In genomic region chr13:21441207-21441572, GRCm38 (mm10) we compare ENCODE assay signal across 9 mouse cellular contexts. TPM values are rescaled to one million over a fixed set of nuclear protein-coding genes. Genes with fewer than 3 reads are reported as not detected.
DNase-seq lines count a peak whose midpoint lies in the region; ATAC-seq and TF ChIP-seq lines count a peak whose summit lies in the region.
"Had no signal": no experiment of that assay in that cellular context is flagged by ENCODE, and none has a peak within 500 bp of the region (broad histone marks: within the 10 kb centered on the region; RNA-seq: fewer than 3 reads in every experiment).

No protein-coding gene starts in this region.

- peaks cover 37% of the 10 kb centered on the region for H3K36me3 ChIP-seq in heart, embryonic 13.5 days
- H3K36me3 ChIP-seq in G1E (replicated peaks) (peaks cover 36% of the 10 kb centered on the region), macrophage (ENCODE audit: inconsistent target) (peaks cover 23% of the 10 kb centered on the region; the same call in 1 of the 2 replicates)
- H3K36me3 ChIP-seq in forebrain, embryonic 16.5 days (ENCODE audit: control insufficient read depth, insufficient read depth) = peaks cover 16% of the 10 kb centered on the region

- TF ChIP-seq CTCF in G1E (IDR thresholded peaks at IDR 0.05; ENCODE audit: low read depth, low read length) = no peak

- H3K79me2 ChIP-seq in macrophage (ENCODE audit: inconsistent target) = no peaks in the 10 kb centered on the region

- no peak for DNase-seq in heart, postnatal 4 days
- DNase-seq in G1E (ENCODE audit: low spot score) = no peak
- DNase-seq in layer of hippocampus, postnatal 25 days (ENCODE audit: extremely low spot score in 1 of 2, low spot score in 1 of 2) = no peak
- no peak for DNase-seq in natural killer cell, adult 2 months (ENCODE audit: low spot score in 2 of 2)
- DNase-seq in adrenal gland, adult 18-20 months (ENCODE audit: low spot score in 2 of 2) = no peak

- ATAC-seq in heart, embryonic 13.5 days (ENCODE audit: extremely low read depth, insufficient number of reproducible peaks, low FRiP score, low TSS enrichment) = no peak
- no peak for ATAC-seq in G1E (ENCODE audit: extremely low read depth, insufficient number of reproducible peaks, low FRiP score, poor library complexity, severe bottlenecking)
- ATAC-seq in forebrain, embryonic 16.5 days = peak; percentile 31

- no peaks in the 10 kb centered on the region for H3K27me3 ChIP-seq in heart, embryonic 13.5 days (replicated peaks)
- no peaks in the 10 kb centered on the region for H3K27me3 ChIP-seq in G1E (ENCODE audit: insufficient read depth, low read length)
- no peaks in the 10 kb centered on the region for H3K27me3 ChIP-seq in forebrain, embryonic 16.5 days (replicated peaks; ENCODE audit: control insufficient read depth, insufficient read depth, low read length)

- H3K9ac ChIP-seq in heart, embryonic 13.5 days = peak overlapping the region; percentile 85
- H3K9ac ChIP-seq in forebrain, embryonic 16.5 days (replicated peaks; ENCODE audit: low read depth, low read length) = peak overlapping the region; percentile 77

- peak overlapping the region; percentile 92 for H3K4me2 ChIP-seq in heart, embryonic 13.5 days
- H3K4me2 ChIP-seq in forebrain, embryonic 16.5 days (ENCODE audit: low read length) = peak overlapping the region; percentile 96

- peaks cover 8% of the 10 kb centered on the region for H3K4me1 ChIP-seq in heart, embryonic 13.5 days
- peaks cover 11% of the 10 kb centered on the region for H3K4me1 ChIP-seq in G1E (ENCODE audit: insufficient read depth, low read depth, low read length)
- H3K4me1 ChIP-seq in forebrain, embryonic 16.5 days (replicated peaks; ENCODE audit: control insufficient read depth, insufficient read depth, low read length) = peaks cover 9% of the 10 kb centered on the region

- H3K27ac ChIP-seq in heart, embryonic 13.5 days (replicated peaks) = peak overlapping the region; percentile 90
- no peak overlapping the region for H3K27ac ChIP-seq in forebrain, embryonic 16.5 days (ENCODE audit: low read length)
- no peak overlapping the region for H3K27ac ChIP-seq in macrophage

- no peaks in the 10 kb centered on the region for H3K9me3 ChIP-seq in heart, embryonic 13.5 days
- no peaks in the 10 kb centered on the region for H3K9me3 ChIP-seq in G1E (replicated peaks)
- H3K9me3 ChIP-seq in forebrain, embryonic 16.5 days (ENCODE audit: control insufficient read depth, low read length) = no peaks in the 10 kb centered on the region

- 19% methylated on average over 10 of the region's 10 CpGs for WGBS in heart, embryonic 13.5 days
- WGBS in forebrain, embryonic 16.5 days = 14% methylated on average over 10 of the region's 10 CpGs
- 44% methylated on average over 8 of the region's 10 CpGs for WGBS in macrophage (ENCODE audit: missing documents)

- peak overlapping the region; percentile 61 for H3K4me3 ChIP-seq in heart, embryonic 13.5 days
- peak overlapping the region; percentile 70 for H3K4me3 ChIP-seq in G1E (ENCODE audit: low read depth, low read length)
- peak overlapping the region; percentile 68 for H3K4me3 ChIP-seq in forebrain, embryonic 16.5 days (replicated peaks; ENCODE audit: low read length)
- peak overlapping the region; percentile 35; the same call in 1 of the 2 replicates for H3K4me3 ChIP-seq in macrophage (ENCODE audit: inconsistent target)

RNA-seq across cellular contexts. Expression of gene Pgbd1, which starts 0.3 kb away (rescaled TPM):
- polyA plus RNA-seq in heart, embryonic 13.5 days (2015; fragmentation: Nextera tagmentation; extraction: Ambion mirVana) = 3.1 and 3.2 TPM in 2 replicates
- under 1 TPM; 0.61 to 0.71 TPM for total RNA-seq in heart, postnatal 4 days (2021)
- total RNA-seq in G1E (2014; fragmentation: Nextera tagmentation) (5.9 and 6.8 TPM in 2 replicates), G1E (2017) (3.9 and 4.9 TPM in 2 replicates)
- polyA plus RNA-seq in G1E (2012) (0.21 and 0.22 TPM in 2 replicates), macrophage (2018) (not detected in 3 replicates)
- 2.0 and 3.4 TPM in 2 replicates for polyA plus RNA-seq in forebrain, embryonic 16.5 days (2015; fragmentation: Nextera tagmentation; extraction: Ambion mirVana)
- total RNA-seq in macrophage (2018; cell fraction: chromatin; rRNA removed) = under 1 TPM in 12 of 26 experiments, not detected in 14; 0.23 to 0.61 (median 0.36) TPM
- under 1 TPM in 16 of 26 experiments, not detected in 10; 0.03 to 0.10 (median 0.06) TPM for total RNA-seq in macrophage (2018; cell fraction: cytosol; rRNA removed)
- total RNA-seq in macrophage (2018; cell fraction: nucleus; rRNA removed) = under 1 TPM in 7 of 26 experiments, not detected in 19; 0.17 to 0.54 (median 0.26) TPM
- total RNA-seq in layer of hippocampus, postnatal 25 days (2021) = 1 to 10 TPM; 1.2 to 1.8 TPM
- total RNA-seq in adrenal gland, adult 18-20 months (2021) = under 1 TPM; 0.36 to 0.45 TPM

RNA-seq across cellular contexts. Expression of gene Zscan26, which starts 12.3 kb away (rescaled TPM):
- polyA plus RNA-seq in heart, embryonic 13.5 days (2015; fragmentation: Nextera tagmentation; extraction: Ambion mirVana) = 28.0 and 29.7 TPM in 2 replicates
- total RNA-seq in heart, postnatal 4 days (2021) = 10 to 100 TPM; 17.7 to 19.1 TPM
- total RNA-seq in G1E (2014; fragmentation: Nextera tagmentation) (43.0 and 43.6 TPM in 2 replicates), G1E (2017) (34.7 TPM in 2 replicates)
- polyA plus RNA-seq in G1E (2012) (3.2 and 3.4 TPM in 2 replicates), macrophage (2018) (11.1 to 21.4 TPM (median 17.0 TPM) in 3 replicates)
- 16.2 and 22.1 TPM in 2 replicates for polyA plus RNA-seq in forebrain, embryonic 16.5 days (2015; fragmentation: Nextera tagmentation; extraction: Ambion mirVana)
- total RNA-seq in macrophage (2018; cell fraction: chromatin; rRNA removed) = 100 to 1,000 TPM in 5 of 26 experiments, 10 to 100 TPM in 21; 37.5 to 154 (median 70.6) TPM
- total RNA-seq in macrophage (2018; cell fraction: cytosol; rRNA removed) = 10 to 100 TPM in 21 of 26 experiments, 1 to 10 TPM in 5; 4.8 to 26.9 (median 14.4) TPM
- total RNA-seq in macrophage (2018; cell fraction: nucleus; rRNA removed) = 100 to 1,000 TPM in 2 of 26 experiments, 10 to 100 TPM in 24; 21.2 to 132 (median 43.2) TPM
- 10 to 100 TPM; 45.3 to 47.3 TPM for total RNA-seq in layer of hippocampus, postnatal 25 days (2021)
- total RNA-seq in adrenal gland, adult 18-20 months (2021) = 10 to 100 TPM; 36.3 to 41.8 TPM

RNA-seq across cellular contexts. Expression of gene Nkapl, which starts 27.1 kb away (rescaled TPM):
- 2.0 and 2.1 TPM in 2 replicates for polyA plus RNA-seq in heart, embryonic 13.5 days (2015; fragmentation: Nextera tagmentation; extraction: Ambion mirVana)
- total RNA-seq in heart, postnatal 4 days (2021) = under 1 TPM; 0.47 to 0.91 TPM
- total RNA-seq in G1E (2014; fragmentation: Nextera tagmentation) = 2.2 TPM in 1 of 2 replicates, not detected in the other
- 0.66 and 1.1 TPM in 2 replicates for total RNA-seq in G1E (2017)
- polyA plus RNA-seq in G1E (2012) = 0.53 and 0.54 TPM in 2 replicates
- 2.8 and 4.3 TPM in 2 replicates for polyA plus RNA-seq in forebrain, embryonic 16.5 days (2015; fragmentation: Nextera tagmentation; extraction: Ambion mirVana)
- total RNA-seq in macrophage (2018; cell fraction: chromatin; rRNA removed) = under 1 TPM in 3 of 26 experiments, not detected in 23; 0.59 to 0.92 (median 0.63) TPM
- under 1 TPM in 14 of 26 experiments, not detected in 12; 0.08 to 0.28 (median 0.17) TPM for total RNA-seq in macrophage (2018; cell fraction: cytosol; rRNA removed)
- under 1 TPM in 4 of 26 experiments, not detected in 22; 0.42 to 0.60 (median 0.50) TPM for total RNA-seq in macrophage (2018; cell fraction: nucleus; rRNA removed)
- polyA plus RNA-seq in macrophage (2018) = 0.29 to 0.41 TPM in 2 of 3 replicates, not detected in the other
- 1 to 10 TPM in 1 of 2 experiments, under 1 TPM in 1; 0.91 to 1.6 TPM for total RNA-seq in layer of hippocampus, postnatal 25 days (2021)
- 1 to 10 TPM in 1 of 2 experiments, under 1 TPM in 1; 0.76 to 1.5 TPM for total RNA-seq in adrenal gland, adult 18-20 months (2021)

RNA-seq across cellular contexts. Expression of gene Zkscan4, which starts 37.5 kb away (rescaled TPM):
- polyA plus RNA-seq in heart, embryonic 13.5 days (2015; fragmentation: Nextera tagmentation; extraction: Ambion mirVana) = 1.4 and 2.0 TPM in 2 replicates
- total RNA-seq in heart, postnatal 4 days (2021) = 1 to 10 TPM; 1.1 to 1.4 TPM
- total RNA-seq in G1E (2014; fragmentation: Nextera tagmentation) = not detected in 2 replicates
- 0.05 and 0.12 TPM in 2 replicates for total RNA-seq in G1E (2017)
- polyA plus RNA-seq in G1E (2012) = not detected in 2 replicates
- polyA plus RNA-seq in forebrain, embryonic 16.5 days (2015; fragmentation: Nextera tagmentation; extraction: Ambion mirVana) = 10.1 and 10.7 TPM in 2 replicates
- 1 to 10 TPM in 5 of 26 experiments, under 1 TPM in 3, not detected in 18; 0.33 to 2.3 (median 1.2) TPM for total RNA-seq in macrophage (2018; cell fraction: chromatin; rRNA removed)
- 1 to 10 TPM in 6 of 26 experiments, under 1 TPM in 18, not detected in 2; 0.03 to 1.5 (median 0.52) TPM for total RNA-seq in macrophage (2018; cell fraction: cytosol; rRNA removed)
- 1 to 10 TPM in 4 of 26 experiments, under 1 TPM in 8, not detected in 14; 0.28 to 1.9 (median 0.44) TPM for total RNA-seq in macrophage (2018; cell fraction: nucleus; rRNA removed)
- 0.47 to 0.84 TPM (median 0.63 TPM) in 3 replicates for polyA plus RNA-seq in macrophage (2018)
- total RNA-seq in layer of hippocampus, postnatal 25 days (2021) = 1 to 10 TPM; 5.8 to 6.7 TPM
- 1 to 10 TPM; 2.2 to 2.6 TPM for total RNA-seq in adrenal gland, adult 18-20 months (2021)

RNA-seq across cellular contexts. Expression of gene Gm10065, which starts 38.1 kb away (rescaled TPM):
- polyA plus RNA-seq in heart, embryonic 13.5 days (2015; fragmentation: Nextera tagmentation; extraction: Ambion mirVana) = not detected in 2 replicates
- total RNA-seq in heart, postnatal 4 days (2021) = not detected
- total RNA-seq in G1E (2014; fragmentation: Nextera tagmentation) = not detected in 2 replicates
- 0.64 and 0.93 TPM in 2 replicates for total RNA-seq in G1E (2017)
- not detected in 2 replicates for polyA plus RNA-seq in G1E (2012)
- polyA plus RNA-seq in forebrain, embryonic 16.5 days (2015; fragmentation: Nextera tagmentation; extraction: Ambion mirVana) = not detected in 2 replicates
- not detected for total RNA-seq in macrophage (2018; cell fraction: chromatin; rRNA removed)
- not detected for total RNA-seq in macrophage (2018; cell fraction: cytosol; rRNA removed)
- not detected for total RNA-seq in macrophage (2018; cell fraction: nucleus; rRNA removed)
- polyA plus RNA-seq in macrophage (2018) = not detected in 3 replicates
- not detected for total RNA-seq in layer of hippocampus, postnatal 25 days (2021)
- total RNA-seq in adrenal gland, adult 18-20 months (2021) = not detected
- total RNA-seq: gastrocnemius, postnatal 4 days had no signal
